Mouse (Mus musculus): ENCODE measurements around the gene Srbd1.

- no peak for TF ChIP-seq EP300 (IDR thresholded peaks at IDR 0.05)
- no peak for TF ChIP-seq CTCF (IDR thresholded peaks at IDR 0.05)
Observed at GRCm38 (mm10) chr17:85941141-85941738, 203.7 kb downstream of the Srbd1 start.
